Mouse (Mus musculus) urinary bladder, postnatal 36 days (tissue): ENCODE measurements around the gene Gda.

Experiments used
- DNase-seq, 2 experiments: peaks; one replicate each; pipeline ENCODE4 v3.0.0; 2022; ENCODE audit warnings: low spot score in 2 of 2, mixed read lengths in 1 of 2

Gene Gda

DNA sequence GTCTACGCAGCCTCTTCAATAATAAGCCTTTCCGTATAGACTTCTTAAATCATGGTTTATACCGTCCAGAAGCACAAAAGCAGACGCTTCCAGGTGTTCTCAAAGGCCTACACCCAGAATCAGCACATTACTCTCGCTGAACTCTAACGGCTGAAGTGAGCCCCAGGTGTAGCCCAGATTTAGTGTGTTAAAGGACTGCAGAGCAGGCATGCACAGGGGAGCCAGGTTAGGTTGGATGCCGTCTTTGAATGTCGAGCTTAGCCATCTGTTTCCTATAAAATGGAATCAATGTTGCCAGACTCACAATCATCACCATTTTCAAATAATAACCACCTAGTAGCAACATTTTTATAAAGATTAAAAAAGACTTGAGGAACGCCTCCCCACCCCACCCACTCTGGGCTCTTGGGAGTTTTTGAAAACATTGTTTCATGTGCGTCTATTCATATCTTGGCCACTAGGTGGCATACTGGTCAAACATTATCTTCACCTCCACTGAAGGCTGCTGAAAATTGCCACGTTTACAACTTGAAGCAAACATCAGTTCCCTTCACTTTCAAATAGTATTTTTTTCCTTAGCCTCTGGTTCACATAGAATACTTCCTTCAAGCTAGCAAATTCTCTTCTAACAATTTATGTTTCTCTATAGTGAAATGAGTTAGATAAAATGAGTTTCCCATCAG, 100.0 kb downstream of the Gda start:
- no peak for DNase-seq

DNA sequence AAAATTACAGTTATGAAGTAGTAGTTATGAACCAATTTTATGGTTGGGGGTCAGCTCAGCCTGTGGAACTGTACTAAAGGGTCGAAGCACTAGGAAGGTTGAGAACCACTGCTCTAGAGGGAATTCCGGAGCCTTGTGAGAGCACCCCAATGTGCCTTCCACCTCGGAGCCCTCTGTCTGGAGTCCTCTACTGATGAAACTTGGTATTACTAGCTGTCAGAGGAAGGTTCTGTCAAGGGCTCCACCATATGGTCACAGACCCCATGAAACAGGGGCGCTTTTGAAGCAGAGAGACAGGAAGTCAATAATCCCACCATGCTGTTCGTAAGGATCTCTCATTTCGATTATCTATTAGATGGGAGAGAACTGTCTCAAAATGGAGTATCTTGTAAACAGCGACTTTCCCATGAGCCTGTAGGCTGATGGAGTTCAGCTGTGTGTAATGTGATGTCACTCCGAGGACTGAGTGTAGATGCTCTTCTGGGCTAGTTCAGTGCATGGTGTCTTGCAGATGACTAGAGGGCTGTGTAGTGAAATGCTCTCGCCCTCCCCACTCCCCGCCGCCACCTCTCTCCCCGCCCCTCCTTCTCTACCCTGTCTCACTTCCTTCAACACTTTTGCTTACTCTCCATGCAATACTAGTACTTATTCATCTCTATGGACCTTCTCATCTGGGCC, 100.7 kb downstream of the Gda start:
- DNase-seq, result no peak

DNA sequence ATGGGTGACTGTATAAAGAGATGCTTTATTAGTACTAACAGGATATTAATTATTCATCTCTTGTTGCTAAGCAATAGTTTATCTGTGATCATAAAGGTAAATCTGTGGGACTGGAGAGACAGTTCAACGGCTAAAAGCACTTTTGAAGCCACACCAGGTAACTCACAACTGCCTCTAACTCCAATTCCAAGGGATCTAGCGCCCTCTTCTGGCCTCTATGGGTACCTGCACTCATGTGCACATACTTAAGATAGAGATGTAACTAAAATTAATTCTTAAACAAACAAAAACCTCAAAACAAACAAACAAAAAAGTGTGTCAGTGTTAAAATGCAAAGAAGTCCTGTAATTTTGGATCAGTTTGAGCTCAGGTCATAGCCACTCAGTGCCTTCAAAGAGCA, 101.9 kb downstream of the Gda start:
- DNase-seq, result no peak

DNA sequence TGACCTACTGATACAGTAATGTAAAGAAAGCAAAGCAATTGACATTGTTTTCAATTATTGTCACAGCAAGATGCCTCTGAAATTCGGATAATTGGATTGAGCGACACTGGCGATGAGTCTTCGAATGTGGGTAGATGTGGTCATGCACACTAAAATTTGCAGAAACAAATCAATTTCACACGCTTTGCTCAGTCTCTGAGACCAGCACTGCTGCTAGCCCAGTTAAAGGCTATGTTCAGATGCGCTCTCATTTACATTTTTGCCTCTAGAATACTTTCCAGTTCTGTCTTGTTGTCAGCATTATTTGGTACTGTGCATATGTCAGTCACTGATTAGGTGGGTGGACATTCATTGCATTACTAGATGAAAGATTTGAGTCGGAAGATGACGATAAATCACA, 102.5 kb downstream of the Gda start:
- DNase-seq, result no peak

DNA sequence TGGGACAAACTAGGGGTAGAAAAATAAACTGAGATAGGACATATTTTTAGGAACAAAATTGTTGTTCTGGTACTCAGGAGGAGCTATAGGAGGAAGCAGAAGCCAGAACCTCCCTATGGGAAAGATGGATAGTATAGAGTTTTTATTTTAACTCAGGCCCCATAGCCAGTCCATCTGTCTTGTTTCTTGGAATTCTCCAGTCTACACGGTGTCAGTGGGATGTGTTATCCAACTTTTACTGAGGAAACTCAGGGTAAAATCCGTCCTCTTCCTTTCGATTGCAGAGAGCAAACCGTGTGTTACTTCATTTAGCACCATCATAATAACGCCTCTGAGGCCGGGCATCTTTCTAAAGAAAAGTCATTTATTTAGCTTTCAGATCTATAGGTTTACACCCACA, 104.1 kb downstream of the Gda start:
- DNase-seq, result no peak

DNA sequence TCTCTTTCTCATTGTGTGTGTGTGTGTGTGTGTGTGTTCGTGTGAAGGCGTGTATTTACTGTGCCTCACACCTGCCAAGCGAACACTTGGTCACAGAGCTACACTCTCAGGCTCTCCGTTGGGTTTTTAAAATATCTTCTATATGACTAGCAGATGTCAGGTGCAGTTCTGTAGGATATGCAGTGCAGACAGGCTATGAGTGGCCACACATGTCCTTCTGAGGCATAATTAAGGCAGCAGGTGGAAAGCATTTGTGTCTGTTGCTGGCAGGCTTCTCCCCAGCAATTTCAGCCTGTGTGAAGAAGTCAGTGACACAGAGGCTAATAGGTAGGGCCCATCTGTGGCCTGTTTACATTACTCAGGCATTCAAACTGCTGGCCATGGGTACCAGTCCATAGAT, 104.7 kb downstream of the Gda start:
- DNase-seq, result no peak

DNA sequence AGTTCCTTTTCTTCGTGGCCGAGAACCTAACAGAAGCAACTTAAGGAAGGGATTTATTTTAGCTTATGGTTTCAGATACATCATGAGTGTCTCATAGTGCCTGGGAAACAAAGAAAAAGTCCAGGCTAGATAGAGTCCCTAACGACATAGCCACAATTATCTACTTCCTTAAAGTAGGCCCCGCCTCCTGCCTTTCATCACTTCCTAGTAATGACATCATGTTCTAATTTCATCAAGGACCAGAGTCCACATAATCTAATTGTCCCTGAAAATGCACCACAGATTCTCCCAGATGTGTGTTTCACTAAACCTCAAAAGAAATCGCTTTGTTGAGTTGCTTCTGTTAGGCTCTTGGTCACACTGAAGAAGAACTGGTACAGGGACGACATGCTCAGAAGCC, 115.5 kb downstream of the Gda start:
- DNase-seq, result no peak

DNA sequence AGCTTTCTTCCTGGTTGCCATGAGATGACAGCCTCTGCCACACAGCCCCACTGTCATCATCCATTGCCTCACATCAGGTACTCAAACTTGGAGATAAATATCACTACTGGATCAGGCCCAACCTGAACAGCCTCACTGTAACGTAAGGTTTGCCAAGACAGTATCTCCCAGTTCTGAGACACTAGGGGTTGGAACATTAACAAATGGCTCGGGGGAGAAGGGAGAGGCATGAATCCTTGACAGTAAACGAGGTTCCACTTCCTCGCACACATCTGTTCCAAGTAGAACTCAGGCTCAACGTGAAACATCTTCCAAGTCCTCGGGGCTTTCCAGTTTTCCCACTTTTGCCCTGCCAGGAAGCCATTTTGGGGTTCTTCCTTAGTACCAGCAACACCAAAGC, 123.6 kb downstream of the Gda start:
- DNase-seq, result no peak

DNA sequence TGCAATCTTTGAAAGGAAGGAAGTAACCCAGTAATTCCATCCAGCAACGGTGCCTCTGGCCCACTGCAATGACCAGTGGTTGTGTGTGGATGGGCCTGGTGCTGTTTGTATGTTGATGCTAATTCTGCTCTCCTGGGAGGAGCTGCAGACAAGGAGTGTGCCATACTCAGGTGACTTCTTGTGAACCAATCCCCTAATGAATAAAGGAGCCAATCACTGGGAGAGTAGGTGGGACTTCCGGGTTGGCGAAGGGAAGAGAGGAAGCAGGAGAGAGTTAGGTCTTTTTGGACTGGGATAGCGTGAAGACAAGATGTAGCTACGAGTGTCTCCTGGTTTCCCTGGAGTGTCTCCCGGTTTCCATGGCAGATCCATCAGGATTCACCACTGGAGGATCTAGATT, 126.6 kb downstream of the Gda start:
- DNase-seq, result no peak
